Mouse (Mus musculus): ENCODE results near the gene Slc7a8.

GRCm38 (mm10) chr14:54724049-54724448, 57.7 kb downstream of the Slc7a8 start:
- TF ChIP-seq CTCF (IDR thresholded peaks at IDR 0.05; ENCODE audit: borderline replicate concordance, insufficient read depth, low read length) (no peak), POLR2A (IDR thresholded peaks at IDR 0.05; ENCODE audit: low read depth, low read length) (no peak)
